Mouse (Mus musculus) heart, embryonic 16.5 days (tissue): ENCODE measurements around the gene Sdhd. TPM values are rescaled to one million over a fixed set of nuclear protein-coding genes. Genes with fewer than 3 reads are reported as not detected.

Source experiments
- ATAC-seq: fragments of 200-750 bp; cut with Nextera tagmentation; replicated peaks from 2 replicates; pipeline ENCODE4 v1.8.0; 2017; ENCODE audit warnings: moderate number of reproducible peaks; ENCODE audit not compliant: insufficient read depth, low FRiP score; ENCODE audit errors: extremely low read depth
- H3K27ac ChIP-seq: fragments of 300-500 bp; sonication (generic); 2 replicates; pipeline ENCODE4 v1.5.1; 2014; ENCODE audit warnings: mild to moderate bottlenecking, low read length, control low read depth, moderate library complexity
- H3K27me3 ChIP-seq: fragments of 300-500 bp; sonication (generic); 2 replicates; pipeline ENCODE4 v1.6.1; 2014; ENCODE audit warnings: low read length, mixed read lengths; ENCODE audit not compliant: control insufficient read depth, insufficient read depth
- H3K36me3 ChIP-seq: fragments of 300-500 bp; sonication (generic); 2 replicates; pipeline ENCODE4 v1.6.1; 2014; ENCODE audit not compliant: control insufficient read depth, insufficient read depth
- H3K4me1 ChIP-seq: fragments of 300-500 bp; sonication (generic); 2 replicates; pipeline ENCODE4 v1.6.1; 2014; ENCODE audit warnings: low read length, mixed read lengths; ENCODE audit not compliant: control insufficient read depth, insufficient read depth
- H3K4me2 ChIP-seq: fragments of 300-500 bp; sonication (generic); 2 replicates; pipeline ENCODE4 v1.6.1; 2014; ENCODE audit warnings: low read depth, mild to moderate bottlenecking, control low read depth, low read length
- H3K4me3 ChIP-seq: fragments of 300-500 bp; sonication (generic); 2 replicates; pipeline ENCODE4 v1.5.1; 2014; ENCODE audit warnings: mild to moderate bottlenecking, control low read depth, low read length
- H3K9ac ChIP-seq: fragments of 300-500 bp; sonication (generic); 2 replicates; pipeline ENCODE4 v1.6.1; 2014; ENCODE audit warnings: low read length, control low read depth
- H3K9me3 ChIP-seq: fragments of 300-500 bp; sonication (generic); replicated peaks from 2 replicates; pipeline ENCODE4 v1.6.1; 2016; ENCODE audit warnings: low read length; ENCODE audit not compliant: control insufficient read depth
- WGBS: fragments of 180-500 bp; shearing (Covaris S2); extraction: QIAGEN DNeasy Blood & Tissue Kit; methylation state at CpG from one replicate; pipeline ENCODE4 v1.1.7; 2014; 5-methylcytosine and 5-hydroxymethylcytosine counted together
- polyA plus RNA-seq: library from polyadenylated mRNA; unstranded; fragments of >200 nt; fragmentation: Nextera tagmentation; extraction: Ambion mirVana; gene quantifications from 2 replicates; pipeline ENCODE4 v1.2.1, GENCODE M21; 2015

The Sdhd gene
- polyA plus RNA-seq, 1 experiment from 2014 or later: 852 TPM

GRCm38 (mm10) chr9:50616766-50617603 is 13.4 kb upstream of the Sdhd start, which contains the start of the genes Pih1d2 and Nkapd1:
Pih1d2 (plus strand) TSS chr9:50617321.
Nkapd1 (minus strand) TSS chr9:50617464.
- Histone ChIP-seq H3K27me3 (no peaks in the 10 kb centered on the region), H3K4me1 (peaks cover 8% of the 10 kb centered on the region), H3K36me3 (peaks cover 25% of the 10 kb centered on the region), H3K9ac (peak within 1 kb of the TSS; percentile 93), H3K4me2 (peak within 1 kb of the TSS; percentile 83), H3K27ac (peak within 1 kb of the TSS; percentile 95), H3K9me3 (no peaks in the 10 kb centered on the region), H3K4me3 (peak within 1 kb of the TSS; percentile 86)
- ATAC-seq: peak; percentile 91
- under 1% methylated on average over 80 of the region's 81 CpGs for WGBS

DNA sequence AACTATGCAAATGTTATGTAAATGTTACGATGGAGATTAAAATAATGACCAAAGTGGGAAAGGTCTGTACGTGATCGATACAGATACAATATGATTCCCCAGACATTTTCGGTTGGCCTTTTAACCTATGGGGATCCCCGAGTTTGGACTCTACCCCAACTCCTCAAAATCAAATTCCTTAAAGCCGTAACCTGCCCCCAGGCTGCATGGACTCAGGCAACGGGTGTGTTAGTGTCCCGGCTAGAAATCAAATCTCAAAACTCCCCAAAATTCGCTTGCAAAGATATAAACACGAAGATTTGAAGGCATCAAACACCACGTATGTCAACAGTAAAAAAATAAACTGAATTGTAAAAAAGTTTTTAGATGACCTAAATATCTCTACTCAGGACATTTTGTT is 12.5 kb upstream of the Sdhd start:
- Histone ChIP-seq H3K27ac (no peak overlapping the region), H3K9ac (peak overlapping the region; percentile 93), H3K4me1 (peaks cover 8% of the 10 kb centered on the region), H3K9me3 (no peaks in the 10 kb centered on the region), H3K4me3 (peak overlapping the region; percentile 86), H3K4me2 (peak overlapping the region; percentile 83), H3K36me3 (peaks cover 25% of the 10 kb centered on the region), H3K27me3 (no peaks in the 10 kb centered on the region)
- WGBS: 35% methylated on average over 11 of the region's 11 CpGs
- no peak for ATAC-seq

- no peak overlapping the region for H3K4me2 ChIP-seq
- H3K27me3 ChIP-seq: no peaks in the 10 kb centered on the region
- no peak overlapping the region for H3K4me3 ChIP-seq
- H3K27ac ChIP-seq: no peak overlapping the region
- no peak for ATAC-seq
- peaks cover 8% of the 10 kb centered on the region for H3K4me1 ChIP-seq
- WGBS: 84% methylated on average over 4 of the region's 4 CpGs
- H3K36me3 ChIP-seq: peaks cover 42% of the 10 kb centered on the region
- H3K9me3 ChIP-seq: no peaks in the 10 kb centered on the region
- no peak overlapping the region for H3K9ac ChIP-seq
Observed at GRCm38 (mm10) chr9:50612115-50612514, 8.5 kb upstream of the Sdhd start.

- H3K4me3 ChIP-seq: peak overlapping the region; percentile 97
- H3K27ac ChIP-seq: peak overlapping the region; percentile 95
- 3% methylated on average over 6 of the region's 6 CpGs for WGBS
- no peaks in the 10 kb centered on the region for H3K9me3 ChIP-seq
- peak overlapping the region; percentile 97 for H3K9ac ChIP-seq
- 0 out of 2 replicates have a peak, but pooled peaks have one; percentile 3 for ATAC-seq
- peak overlapping the region; percentile 86 for H3K4me2 ChIP-seq
- peaks cover 16% of the 10 kb centered on the region for H3K36me3 ChIP-seq
- peaks cover 22% of the 10 kb centered on the region for H3K4me1 ChIP-seq
- no peaks in the 10 kb centered on the region for H3K27me3 ChIP-seq
Observed at GRCm38 (mm10) chr9:50604338-50604737, 726 bp upstream of the Sdhd start.

DNA sequence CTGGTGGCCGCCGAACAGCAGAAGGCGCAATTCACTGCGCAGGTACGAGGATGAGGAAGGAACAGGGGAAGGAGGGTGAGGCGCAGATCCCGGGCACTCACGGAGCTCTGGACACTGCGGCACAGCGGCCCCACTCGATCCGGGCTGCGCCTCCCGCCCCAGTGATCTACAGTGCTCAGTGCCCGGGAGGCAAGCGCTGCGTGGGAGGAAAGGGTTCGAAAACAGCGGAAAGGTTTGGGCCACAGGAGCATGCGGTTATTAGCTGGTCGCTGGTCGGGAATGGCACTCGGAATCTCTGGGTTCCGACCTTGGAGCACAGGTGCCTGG is 349 bp upstream of the Sdhd start:
- under 1% methylated on average over 24 of the region's 24 CpGs for WGBS
- Histone ChIP-seq H3K9me3 (no peaks in the 10 kb centered on the region), H3K4me2 (peak overlapping the region; percentile 86), H3K9ac (peak overlapping the region; percentile 97), H3K4me3 (peak overlapping the region; percentile 97), H3K36me3 (peaks cover 20% of the 10 kb centered on the region), H3K27me3 (no peaks in the 10 kb centered on the region), H3K27ac (peak overlapping the region; percentile 95), H3K4me1 (peaks cover 22% of the 10 kb centered on the region)
- peak; percentile 72 for ATAC-seq

GRCm38 (mm10) chr9:50602055-50602845 is 1.4 kb downstream of the Sdhd start:
- Histone ChIP-seq H3K27me3 (no peaks in the 10 kb centered on the region), H3K4me1 (peaks cover 22% of the 10 kb centered on the region), H3K4me3 (peak overlapping the region; percentile 97), H3K4me2 (peak overlapping the region; percentile 68), H3K27ac (peak overlapping the region; percentile 95), H3K9ac (peak overlapping the region; percentile 97), H3K9me3 (no peaks in the 10 kb centered on the region), H3K36me3 (peaks cover 32% of the 10 kb centered on the region)
- no peak for ATAC-seq
- WGBS: 62% methylated on average over 7 of the region's 7 CpGs

DNA sequence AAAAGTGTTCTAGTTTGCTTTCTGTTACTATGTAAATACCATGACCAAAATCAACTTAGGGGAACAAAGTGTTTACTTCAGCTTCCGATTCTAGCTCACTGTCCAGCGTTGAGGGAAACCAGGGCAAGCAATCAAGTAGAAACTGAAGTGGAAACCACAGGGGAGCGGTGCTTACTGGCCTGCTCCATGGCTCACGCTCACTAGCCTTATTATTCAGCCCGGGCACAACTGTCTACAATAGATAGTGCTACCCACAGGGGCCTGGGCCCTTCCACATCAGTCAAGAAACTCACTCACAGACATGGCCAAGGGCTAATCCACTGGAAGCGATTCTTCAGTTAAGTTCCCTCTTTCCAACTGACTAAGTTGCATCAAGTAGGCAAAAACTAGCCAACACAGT is 2.1 kb downstream of the Sdhd start:
- Histone ChIP-seq H3K4me1 (peaks cover 22% of the 10 kb centered on the region), H3K4me3 (peak overlapping the region; percentile 97), H3K4me2 (peak overlapping the region; percentile 68), H3K9ac (peak overlapping the region; percentile 97), H3K27ac (peak overlapping the region; percentile 95), H3K9me3 (no peaks in the 10 kb centered on the region), H3K36me3 (peaks cover 39% of the 10 kb centered on the region), H3K27me3 (no peaks in the 10 kb centered on the region)
- no peak for ATAC-seq
- WGBS: 58% methylated on average over 6 of the region's 6 CpGs

- 90% methylated on average over 8 of the region's 8 CpGs for WGBS
- no peak for ATAC-seq
- Histone ChIP-seq H3K4me2 (no peak overlapping the region), H3K9me3 (no peaks in the 10 kb centered on the region), H3K4me3 (no peak overlapping the region), H3K9ac (no peak overlapping the region), H3K4me1 (peaks cover 8% of the 10 kb centered on the region), H3K36me3 (peaks cover 49% of the 10 kb centered on the region), H3K27ac (no peak overlapping the region), H3K27me3 (no peaks in the 10 kb centered on the region)
Observed at GRCm38 (mm10) chr9:50596973-50597372, 6.6 kb downstream of the Sdhd start.
